Mouse (Mus musculus) urinary bladder, postnatal 14 days (tissue): Measurements from ENCODE around the gene Fnbp1.
A peak's percentile ranks its signal among the peaks of the same experiment; 100 is the strongest.

Experiments
- DNase-seq: peaks from one replicate; pipeline ENCODE4 v3.0.0; 2021; ENCODE audit warnings: low spot score

The Fnbp1 gene

GRCm38 (mm10) chr2:31124694-31125093 is 17.1 kb downstream of the Fnbp1 start:
- DNase-seq = no peak

DNA sequence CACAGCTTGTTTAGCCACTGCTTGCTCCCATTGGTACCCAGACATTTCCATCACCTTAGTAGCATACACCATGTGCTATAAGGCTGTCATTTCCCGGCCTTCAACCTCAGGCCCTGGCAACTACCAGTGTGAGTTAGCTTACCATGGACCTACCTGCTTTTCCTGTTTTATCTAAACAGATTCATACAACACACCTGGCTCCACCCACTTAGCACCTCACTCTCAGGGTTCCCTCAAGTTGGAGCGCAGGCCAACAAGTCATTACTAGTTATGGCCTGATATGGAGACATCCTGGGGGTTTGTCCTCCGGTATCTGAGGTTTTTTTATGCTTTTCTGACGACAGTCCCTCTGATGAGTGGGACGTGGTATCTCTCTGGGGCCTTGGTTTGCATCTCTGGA is 18.3 kb downstream of the Fnbp1 start:
- peak; percentile 64 for DNase-seq

DNA sequence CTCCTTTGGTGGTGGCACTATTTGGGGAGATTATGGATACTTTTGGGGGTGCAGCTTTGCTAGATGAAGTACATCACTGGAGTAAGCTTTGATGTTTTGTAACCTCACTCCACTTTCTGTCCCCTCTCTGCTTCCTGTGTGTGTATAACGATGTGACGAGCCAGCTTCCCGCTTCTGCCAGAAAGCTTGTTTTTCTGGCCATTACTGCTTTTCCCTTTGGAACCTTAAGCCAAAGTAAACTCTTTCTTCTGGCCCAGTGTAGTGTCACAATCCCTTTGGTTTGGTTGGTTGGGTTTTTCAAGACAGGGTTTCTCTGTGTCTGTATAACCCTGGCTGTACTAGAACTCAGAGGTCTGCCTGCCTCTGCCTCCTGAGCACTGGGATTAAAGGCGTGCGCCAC is 19.0 kb downstream of the Fnbp1 start:
- no peak for DNase-seq

DNA sequence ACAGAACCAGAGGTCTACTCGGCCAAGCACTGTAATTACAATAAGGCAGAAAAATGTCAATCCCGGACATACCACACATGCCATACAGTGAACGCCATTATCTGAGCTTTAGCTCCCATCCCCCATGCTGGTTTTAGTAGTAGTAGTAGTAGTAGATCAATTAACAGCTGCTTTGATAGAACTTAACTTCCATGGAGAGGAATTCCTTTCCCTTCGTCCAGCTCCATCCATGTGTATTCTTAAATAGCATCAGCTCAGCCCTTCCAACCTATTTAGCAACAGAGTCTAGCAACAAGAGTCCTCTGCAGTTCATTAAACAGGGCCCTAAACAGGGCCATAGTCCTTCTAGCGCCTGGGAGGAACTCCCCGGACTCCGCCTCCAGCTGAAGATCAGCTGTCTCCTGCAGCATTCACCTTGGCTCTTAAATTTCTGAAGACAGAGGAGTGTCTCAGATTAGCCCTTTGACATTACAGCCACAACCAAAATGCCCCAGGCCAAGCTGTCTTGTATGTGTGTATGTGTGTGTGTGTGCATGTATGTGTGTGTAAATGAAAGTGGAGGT is 20.6 kb downstream of the Fnbp1 start:
- no peak for DNase-seq

GRCm38 (mm10) chr2:31119795-31120194 is 22.0 kb downstream of the Fnbp1 start:
- no peak for DNase-seq

- no peak for DNase-seq
These were observed 23.0 kb downstream of the Fnbp1 start for GRCm38 (mm10) chr2:31118639-31119380.

- DNase-seq = no peak
These were observed 23.6 kb downstream of the Fnbp1 start for GRCm38 (mm10) chr2:31118211-31118610.

- DNase-seq = no peak
These were observed 25.7 kb downstream of the Fnbp1 start for GRCm38 (mm10) chr2:31115943-31116731.

- no peak for DNase-seq
These were observed 26.5 kb downstream of the Fnbp1 start for GRCm38 (mm10) chr2:31115091-31115942.

- no peak for DNase-seq
These were observed 27.6 kb downstream of the Fnbp1 start for GRCm38 (mm10) chr2:31114205-31114604.

DNA sequence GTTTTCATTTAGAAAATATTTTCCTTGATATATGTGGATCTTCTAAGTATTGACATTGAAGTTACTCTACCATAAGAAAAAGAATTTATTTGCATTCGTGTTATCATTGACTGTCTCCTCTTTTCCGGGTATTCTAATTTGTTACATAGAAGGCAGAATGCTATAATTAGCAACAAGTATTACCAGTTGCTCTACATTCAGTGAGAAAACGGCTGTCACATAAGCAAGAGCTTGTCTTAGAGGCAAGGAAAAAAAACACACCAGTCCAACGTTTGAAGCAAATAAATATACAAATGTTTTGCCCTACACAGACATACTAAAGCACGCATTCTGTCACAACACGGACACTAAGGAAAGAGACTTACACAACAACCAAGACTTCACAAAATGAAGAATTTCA is 30.1 kb downstream of the Fnbp1 start:
- no peak for DNase-seq

DNA sequence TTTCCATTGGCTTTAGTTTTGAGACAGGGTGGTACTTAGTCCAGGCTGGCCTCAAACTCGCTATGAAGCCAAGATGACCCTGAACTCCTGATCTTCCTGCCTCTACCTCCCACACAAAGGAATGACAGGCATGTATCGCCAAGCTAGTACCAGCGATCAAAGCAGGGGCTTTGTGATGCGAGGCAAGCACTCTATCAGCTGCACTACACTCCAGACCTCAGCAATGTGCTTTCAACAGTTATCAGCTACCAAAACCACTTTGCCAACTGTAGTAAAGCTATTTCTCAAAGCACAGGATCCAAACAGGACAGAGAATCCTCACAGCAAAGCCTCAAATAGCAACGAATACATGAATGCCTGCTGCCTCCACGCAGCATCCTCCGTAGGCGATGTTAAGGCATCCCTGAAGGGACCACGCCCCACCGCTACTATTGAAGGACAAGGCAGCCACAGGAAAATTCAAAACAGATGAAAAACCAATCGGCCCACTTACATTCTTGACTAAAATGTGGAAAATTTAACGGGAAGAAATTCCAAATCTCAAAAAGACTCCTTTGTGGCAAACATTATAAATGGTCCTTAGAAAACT is 31.8 kb downstream of the Fnbp1 start:
- DNase-seq = no peak

- DNase-seq = no peak
These were observed 33.6 kb downstream of the Fnbp1 start for GRCm38 (mm10) chr2:31108186-31108585.

GRCm38 (mm10) chr2:31106621-31107320 is 35.0 kb downstream of the Fnbp1 start:
- DNase-seq = peak; percentile 39

GRCm38 (mm10) chr2:31106004-31106403 is 35.8 kb downstream of the Fnbp1 start:
- no peak for DNase-seq

- DNase-seq = no peak
These were observed 36.5 kb downstream of the Fnbp1 start for GRCm38 (mm10) chr2:31105279-31105678.

DNA sequence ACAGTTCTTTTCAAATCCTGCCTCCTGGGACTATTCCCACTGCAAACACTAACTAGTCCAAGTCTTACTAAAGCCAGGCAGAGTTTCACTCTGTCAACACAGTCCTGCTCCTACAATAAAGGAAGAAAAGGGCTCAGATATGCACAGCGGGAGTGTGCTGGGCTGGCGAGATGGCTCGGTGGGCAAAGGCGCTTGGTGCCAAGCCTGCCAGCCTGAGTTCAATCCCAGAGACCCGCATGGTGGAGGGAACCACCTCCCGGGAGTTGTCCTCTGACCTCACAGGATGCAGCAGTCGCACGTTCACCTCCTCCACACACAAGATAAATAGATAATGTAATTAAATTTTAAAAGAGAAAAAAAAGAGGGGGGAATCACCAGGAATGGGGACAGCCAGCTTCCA is 38.5 kb downstream of the Fnbp1 start:
- DNase-seq = no peak

GRCm38 (mm10) chr2:31101285-31101684 is 40.5 kb downstream of the Fnbp1 start:
- DNase-seq = no peak

DNA sequence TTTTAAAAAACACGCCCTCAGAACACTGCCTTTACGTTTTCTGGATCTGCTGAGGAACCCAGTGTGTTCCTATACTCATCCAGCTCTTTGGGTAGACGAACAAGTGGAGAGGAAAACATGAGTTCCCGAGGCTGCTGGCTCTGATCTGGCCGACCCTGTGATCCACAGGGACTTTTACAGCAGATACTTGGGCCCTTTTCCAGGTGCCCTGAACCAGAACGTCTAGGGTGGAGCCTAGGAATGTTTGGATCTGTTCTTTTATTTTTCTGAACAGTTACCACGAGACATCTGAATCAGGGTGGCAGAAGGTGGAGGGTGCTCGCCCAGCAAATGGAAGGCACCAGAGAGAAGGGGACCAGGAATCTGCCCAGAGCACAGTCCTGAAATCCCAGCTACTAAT is 42.7 kb downstream of the Fnbp1 start:
- DNase-seq = no peak

GRCm38 (mm10) chr2:31098616-31099015 is 43.2 kb downstream of the Fnbp1 start:
- DNase-seq = no peak

- no peak for DNase-seq
These were observed 44.5 kb downstream of the Fnbp1 start for GRCm38 (mm10) chr2:31097276-31097675.
